Comparison of ENCODE assay signal across 14 mouse cellular contexts in the genomic region with DNA sequence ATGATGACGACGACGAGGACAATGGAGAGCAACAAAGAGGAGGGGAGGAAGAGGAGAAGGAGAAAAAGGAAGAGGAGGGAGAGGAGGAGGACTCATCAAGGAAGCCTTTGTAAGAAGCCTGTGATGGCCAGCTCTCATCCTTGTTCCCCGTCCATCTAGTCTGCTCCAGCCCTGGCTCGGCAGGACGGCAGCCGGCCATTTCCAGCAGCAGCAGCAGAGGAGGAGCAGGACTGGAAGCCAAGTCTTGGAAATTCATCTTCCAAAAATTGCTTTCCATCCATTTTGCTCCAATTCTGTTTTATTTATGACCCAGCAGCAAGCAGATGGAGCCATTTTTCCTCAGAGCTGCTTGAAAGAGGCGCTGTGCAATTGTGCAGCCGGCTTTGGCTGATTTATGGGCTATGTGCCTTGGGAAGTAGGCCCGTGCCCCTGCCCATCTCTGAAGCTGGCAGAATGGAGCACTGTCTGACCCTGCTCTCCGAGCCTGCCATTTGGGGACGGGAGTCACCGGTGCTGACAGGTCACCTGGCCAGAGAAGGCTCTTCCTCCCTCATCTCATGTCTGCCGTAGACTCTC.
A peak's percentile ranks its signal among the peaks of the same experiment; 100 is the strongest.
DNase-seq lines count a peak whose midpoint lies in the region; ATAC-seq lines count a peak whose summit lies in the region.
"Had no signal": no experiment of that assay in that cellular context is flagged by ENCODE, and none has a peak within 500 bp of the region (broad histone marks: within the 10 kb centered on the region; RNA-seq: fewer than 3 reads in every experiment).

No protein-coding gene starts in this region.

- DNase-seq in frontal cortex, postnatal 14 days (ENCODE audit: low spot score in 2 of 2): no peak
- DNase-seq in kidney, postnatal 10 days: peak; percentile 26
- no peak for DNase-seq in kidney, postnatal 36 days
- DNase-seq in right cerebral cortex, postnatal 4 days: peak; percentile 16
- no peak for DNase-seq in right cerebral cortex, postnatal 14 days
- DNase-seq in skeletal muscle tissue, adult 2 months (ENCODE audit: low read depth, low spot score): peak; percentile 13
- DNase-seq in testis, postnatal 10 days (ENCODE audit: low spot score): no peak
- DNase-seq: kidney, adult 8-10 months; liver; lung, adult 18-20 months; thymus, postnatal 36 days had no signal

- peak; percentile 77 for ATAC-seq in frontal cortex, adult (ENCODE audit: low TSS enrichment)
- ATAC-seq: forebrain, embryonic 13.5 days; midbrain, embryonic 15.5 days had no signal

Comparison
In these comparisons a context has a peak if more than half of its experiments do, and no peak if none do; other contexts are left out.
1. DNase-seq: peak in kidney, postnatal 10 days (single experiment), right cerebral cortex, postnatal 4 days (single experiment) and skeletal muscle tissue, adult 2 months (single experiment); none in frontal cortex, postnatal 14 days (0 of 2), kidney, postnatal 36 days (0 of 2), right cerebral cortex, postnatal 14 days (single experiment) and testis, postnatal 10 days (single experiment).